Mouse (Mus musculus): Measurements from ENCODE around the gene Gm6760. TPM values are rescaled to one million over a fixed set of nuclear protein-coding genes. Genes with fewer than 3 reads are reported as not detected.

Gene Gm6760
- not detected for total RNA-seq (2021)
- long read RNA-seq, experiment 1: 0 reads
- long read RNA-seq, experiment 2: 0 reads

DNA sequence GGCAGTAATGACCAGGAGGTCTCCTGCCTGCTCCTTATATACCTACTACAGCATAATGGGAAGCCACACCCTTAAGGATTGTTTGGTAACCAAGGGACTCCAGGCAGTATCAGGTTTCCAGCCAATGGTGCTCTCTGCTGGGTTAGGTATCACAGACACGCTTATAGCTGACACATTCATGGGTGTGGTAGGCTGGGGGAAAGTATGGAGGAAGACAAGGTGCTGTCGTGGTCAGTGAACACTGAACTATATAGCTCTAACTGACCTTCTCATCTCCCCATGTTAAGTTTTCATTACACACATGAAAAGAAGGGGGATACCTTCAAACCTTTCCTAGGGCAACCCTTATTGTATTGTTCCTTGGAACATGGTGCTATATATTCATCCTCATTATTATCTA is at the start of gene Gm6760:
Gm6760 (minus strand) TSS at position 101 of the 400 bp plus-strand sequence.
- no peak for DNase-seq (ENCODE audit: low spot score)

DNA sequence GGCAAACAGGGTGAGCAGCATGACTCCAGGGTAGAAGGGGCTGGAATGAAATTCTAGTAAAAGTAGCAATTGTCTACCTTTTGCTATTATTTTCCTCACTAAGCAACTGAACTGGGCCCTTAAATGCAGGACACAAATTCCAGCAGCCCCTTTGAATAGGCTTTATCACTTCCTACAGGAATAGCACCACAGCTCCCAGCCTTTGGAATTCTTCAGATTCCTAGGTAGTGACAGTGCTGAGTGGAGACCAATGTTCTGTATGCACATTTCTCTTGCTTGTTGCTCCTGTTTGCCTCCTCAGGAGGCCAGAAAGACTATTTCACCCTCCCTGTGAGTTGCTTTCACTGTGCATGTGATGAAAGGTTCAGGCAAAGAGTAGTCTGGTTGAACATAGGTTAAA is 29.2 kb upstream of the Gm6760 start:
- DNase-seq (ENCODE audit: low spot score): no peak

DNA sequence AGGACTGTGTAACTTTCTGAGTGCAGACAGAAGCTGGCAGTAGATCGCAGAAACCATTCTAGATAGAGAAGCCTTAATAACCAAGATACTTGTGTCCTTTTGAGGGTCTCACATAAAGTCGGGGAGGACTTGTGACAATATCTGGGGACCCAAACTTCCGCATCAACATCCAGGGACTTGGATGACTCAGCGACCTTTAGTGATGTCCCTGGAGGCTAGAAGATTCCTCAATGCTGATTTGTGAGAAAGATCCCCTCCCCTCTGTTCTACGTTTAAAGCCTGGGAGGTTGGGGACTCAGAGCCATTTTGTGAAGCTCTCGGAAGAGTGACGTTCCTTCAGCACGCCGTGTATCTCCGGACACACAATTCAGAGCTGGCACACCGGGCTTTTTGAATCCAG is 21.2 kb upstream of the Gm6760 start, which contains the start of gene 3830417A13Rik:
3830417A13Rik (plus strand) TSS at position 301 of the 400 bp plus-strand sequence.
- no peak for DNase-seq (ENCODE audit: low spot score)

Other genes starting within 250 kb of the Gm6760 start
- not detected for gene 3830417A13Rik, start 21.4 kb upstream of the Gm6760 start, total RNA-seq (2021)
- under 1 TPM; 0.14 to 0.28 TPM for gene Slitrk4, start 124.8 kb upstream of the Gm6760 start, total RNA-seq (2021)

Measured in gastrocnemius, adult 18-20 months (tissue).